Mouse (Mus musculus): Measurements from ENCODE around the gene 1700086D15Rik. TPM values are rescaled to one million over a fixed set of nuclear protein-coding genes. Genes with fewer than 3 reads are reported as not detected.

1700086D15Rik gene
- under 1 TPM in 1 of 2 experiments, not detected in 1; 0.21 TPM for total RNA-seq (2021)
- long read RNA-seq, experiment 1: 0 reads
- long read RNA-seq, experiment 2: 0 reads

GRCm38 (mm10) chr11:65159791-65160190 is at the start of gene 1700086D15Rik:
Gene 1700086D15Rik (minus strand): TSS chr11:65159891.
- no peak for DNase-seq (ENCODE audit: low spot score)

DNA sequence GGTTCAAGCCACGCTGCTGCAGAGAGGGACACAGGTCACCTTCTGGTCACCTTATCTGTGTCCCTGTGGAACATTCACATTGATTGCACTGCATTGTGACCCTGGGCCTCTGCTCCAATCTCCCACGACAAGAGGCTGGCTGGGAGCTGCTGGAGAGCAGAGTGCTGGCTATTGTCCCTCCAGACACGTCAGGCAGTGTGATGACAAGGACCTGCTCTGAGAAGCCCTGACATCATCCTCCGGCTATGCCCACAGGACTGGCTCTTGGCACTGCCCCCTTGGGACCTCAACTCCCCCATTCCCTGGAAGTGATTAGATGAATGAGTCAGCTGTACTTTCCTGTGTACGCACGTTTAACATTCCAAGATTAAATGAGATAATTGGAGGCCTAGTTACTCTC is 49.8 kb upstream of the 1700086D15Rik start:
- no peak for DNase-seq (ENCODE audit: low spot score)

DNA sequence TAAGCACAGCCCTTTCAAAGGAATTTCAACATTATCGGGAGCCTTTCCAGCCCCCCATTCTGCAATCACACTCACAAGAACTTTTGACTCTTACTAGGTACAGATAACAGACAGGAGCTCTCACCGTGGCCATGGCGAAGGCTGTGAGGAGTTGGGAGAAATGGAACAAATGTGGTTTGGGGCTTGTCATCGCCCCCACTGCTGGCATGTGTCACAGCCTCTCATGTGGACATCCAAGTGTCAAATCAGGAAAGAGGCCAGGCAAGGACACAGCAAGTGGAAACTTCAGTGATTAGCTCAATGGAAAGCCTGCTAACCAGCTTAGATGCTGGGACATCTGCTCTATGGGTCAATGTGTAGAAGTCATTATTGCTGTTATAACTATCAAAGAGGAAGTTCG is 45.6 kb upstream of the 1700086D15Rik start:
- DNase-seq (ENCODE audit: low spot score): no peak

- DNase-seq (ENCODE audit: low spot score): no peak
Measured at GRCm38 (mm10) chr11:65204651-65205050, 45.0 kb upstream of the 1700086D15Rik start.

- no peak for DNase-seq (ENCODE audit: low spot score)
Measured at GRCm38 (mm10) chr11:65203020-65203419, 43.3 kb upstream of the 1700086D15Rik start.

DNA sequence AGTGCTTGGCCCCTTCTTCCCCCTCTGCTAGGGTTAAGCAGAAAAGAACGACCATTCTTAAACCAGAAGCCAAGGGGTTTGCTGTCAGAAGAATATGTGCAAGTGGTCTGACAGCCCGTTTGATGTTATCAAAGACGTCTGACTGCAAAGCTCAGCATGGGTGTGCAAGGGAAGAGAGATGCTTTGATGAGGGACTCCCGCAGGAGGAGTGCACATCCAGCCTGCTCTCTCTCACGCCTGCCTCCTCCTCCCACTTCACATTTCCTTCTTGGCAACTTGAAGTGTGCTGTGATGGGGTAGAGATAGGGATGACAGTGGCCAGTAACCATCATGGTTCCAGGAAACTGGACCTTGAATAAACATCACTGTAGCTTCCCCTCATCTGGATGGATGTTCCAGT is 42.5 kb upstream of the 1700086D15Rik start:
- no peak for DNase-seq (ENCODE audit: low spot score)

- no peak for DNase-seq (ENCODE audit: low spot score)
Measured at GRCm38 (mm10) chr11:65198026-65198425, 38.3 kb upstream of the 1700086D15Rik start.

DNA sequence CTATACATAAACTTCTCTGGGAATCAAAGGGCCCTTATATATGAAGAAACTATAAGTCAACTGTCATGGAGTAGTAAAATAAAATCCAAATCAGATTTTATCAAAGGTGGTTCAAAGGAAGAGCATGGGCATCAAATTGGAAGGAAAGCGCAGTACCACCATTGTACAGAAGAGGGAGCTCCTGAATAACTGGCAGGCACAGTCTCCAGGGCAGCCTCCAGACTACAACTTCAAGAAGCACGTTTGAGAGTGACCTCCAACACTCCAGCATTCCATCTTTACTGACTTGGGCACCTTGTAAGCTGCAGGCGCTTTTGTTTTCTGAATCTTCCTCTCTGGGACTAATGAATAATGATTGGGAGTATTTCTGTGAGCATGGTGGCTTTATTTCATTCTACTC is 37.6 kb upstream of the 1700086D15Rik start:
- DNase-seq (ENCODE audit: low spot score): peak; percentile 58

- DNase-seq (ENCODE audit: low spot score): no peak
Measured at GRCm38 (mm10) chr11:65186974-65187373, 27.3 kb upstream of the 1700086D15Rik start.

- no peak for DNase-seq (ENCODE audit: low spot score)
Measured at GRCm38 (mm10) chr11:65185114-65185513, 25.4 kb upstream of the 1700086D15Rik start.

DNA sequence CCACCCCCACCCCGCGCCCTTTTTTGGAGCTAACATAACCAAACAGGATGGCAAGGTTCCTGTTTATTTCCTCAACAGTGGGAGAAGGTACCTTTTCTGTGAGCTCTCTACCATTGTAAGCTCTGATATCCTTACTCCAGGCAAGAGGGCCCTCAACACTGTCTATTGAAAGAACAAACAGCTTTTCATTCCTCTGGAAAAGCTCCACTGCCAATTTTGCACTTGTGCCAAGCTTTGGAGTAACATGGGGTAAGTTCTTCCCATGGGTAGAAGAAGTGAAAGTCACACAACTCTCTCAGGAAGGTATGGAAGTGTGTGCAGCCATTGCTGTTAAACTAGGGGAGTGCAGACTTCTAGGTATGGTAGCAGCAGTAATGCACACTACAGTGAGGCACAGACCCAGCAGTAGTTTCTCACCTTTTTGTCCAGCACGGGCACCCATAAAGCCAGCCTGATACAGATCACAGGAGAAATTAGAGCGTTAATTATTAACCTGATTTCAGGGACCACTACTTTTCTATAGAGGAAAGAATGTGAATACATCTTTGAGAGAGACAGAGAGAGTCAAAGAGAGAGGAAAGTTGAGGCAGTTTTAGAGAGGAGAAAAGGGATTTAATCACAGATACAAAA is 10.5 kb upstream of the 1700086D15Rik start:
- DNase-seq (ENCODE audit: low spot score): no peak

DNA sequence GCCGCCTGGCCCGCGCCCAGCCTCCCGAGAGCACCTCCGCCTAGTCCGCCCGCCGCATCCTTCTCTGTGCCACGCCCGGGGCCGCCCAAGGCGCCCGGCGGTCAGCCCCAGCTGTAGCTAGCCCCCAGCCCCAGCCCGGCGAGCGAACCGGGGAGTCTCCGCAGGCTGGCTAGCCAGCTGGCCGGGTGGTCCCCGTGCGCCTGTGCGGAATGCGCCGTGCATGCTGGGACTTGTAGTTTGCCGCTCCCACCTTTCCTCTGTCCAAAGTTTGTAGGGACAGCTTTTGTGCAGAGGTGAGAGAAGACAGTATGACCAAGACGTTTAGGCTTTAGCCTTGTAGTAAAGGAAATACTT is 3.1 kb upstream of the 1700086D15Rik start, which contains the start of gene Arhgap44:
Gene Arhgap44, minus strand, starts transcription at position 195 of the 354 bp plus-strand sequence.
- DNase-seq (ENCODE audit: low spot score): peak; percentile 66

DNA sequence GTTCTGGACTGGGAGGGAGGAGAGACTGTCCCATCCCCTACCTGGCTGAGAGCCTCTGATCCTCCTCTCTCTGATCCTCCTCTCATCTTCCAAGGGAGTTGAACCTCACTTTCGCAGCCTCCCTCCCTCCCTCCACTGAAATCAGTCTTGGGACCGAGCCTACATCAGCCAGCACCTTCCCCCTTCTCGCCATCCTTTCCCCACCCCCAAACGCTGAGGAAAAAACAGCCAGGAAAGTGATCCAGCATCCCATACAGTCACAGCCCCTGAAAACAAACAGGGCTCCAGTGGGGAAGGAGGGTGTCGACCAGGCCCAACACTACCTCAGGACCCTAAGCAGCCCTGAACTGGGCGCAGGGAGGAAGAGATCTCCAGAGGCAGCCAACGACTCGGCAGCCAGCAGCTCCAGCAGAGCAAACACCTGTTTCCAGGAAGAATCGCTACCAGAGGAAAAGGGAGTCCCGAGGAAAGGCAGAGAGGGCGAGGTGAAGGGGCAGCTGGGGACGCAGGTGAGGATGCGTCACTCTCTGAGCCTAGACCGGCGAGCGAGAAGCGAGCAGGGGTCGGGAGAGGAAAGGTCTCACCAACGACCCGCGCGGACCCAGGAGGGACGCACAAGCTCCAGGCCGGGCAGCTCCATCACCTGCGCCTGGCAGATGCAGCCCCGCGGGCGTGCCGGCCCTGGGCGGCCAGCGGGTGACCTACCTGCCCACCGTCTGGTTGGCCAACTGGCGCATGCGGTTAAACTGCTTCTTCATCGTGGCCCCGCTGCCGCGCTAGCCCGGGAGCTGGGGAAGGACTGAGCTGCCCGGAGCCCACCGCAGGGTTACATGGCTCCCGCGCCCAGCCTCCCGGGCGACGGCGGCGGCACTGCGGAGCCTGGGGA is 2.4 kb upstream of the 1700086D15Rik start:
- DNase-seq (ENCODE audit: low spot score): peak; percentile 9

- no peak for DNase-seq (ENCODE audit: low spot score)
Measured at GRCm38 (mm10) chr11:65160991-65161880, 1.5 kb upstream of the 1700086D15Rik start.

- DNase-seq (ENCODE audit: low spot score): no peak
Measured at GRCm38 (mm10) chr11:65158658-65158990, 1.1 kb downstream of the 1700086D15Rik start.

DNA sequence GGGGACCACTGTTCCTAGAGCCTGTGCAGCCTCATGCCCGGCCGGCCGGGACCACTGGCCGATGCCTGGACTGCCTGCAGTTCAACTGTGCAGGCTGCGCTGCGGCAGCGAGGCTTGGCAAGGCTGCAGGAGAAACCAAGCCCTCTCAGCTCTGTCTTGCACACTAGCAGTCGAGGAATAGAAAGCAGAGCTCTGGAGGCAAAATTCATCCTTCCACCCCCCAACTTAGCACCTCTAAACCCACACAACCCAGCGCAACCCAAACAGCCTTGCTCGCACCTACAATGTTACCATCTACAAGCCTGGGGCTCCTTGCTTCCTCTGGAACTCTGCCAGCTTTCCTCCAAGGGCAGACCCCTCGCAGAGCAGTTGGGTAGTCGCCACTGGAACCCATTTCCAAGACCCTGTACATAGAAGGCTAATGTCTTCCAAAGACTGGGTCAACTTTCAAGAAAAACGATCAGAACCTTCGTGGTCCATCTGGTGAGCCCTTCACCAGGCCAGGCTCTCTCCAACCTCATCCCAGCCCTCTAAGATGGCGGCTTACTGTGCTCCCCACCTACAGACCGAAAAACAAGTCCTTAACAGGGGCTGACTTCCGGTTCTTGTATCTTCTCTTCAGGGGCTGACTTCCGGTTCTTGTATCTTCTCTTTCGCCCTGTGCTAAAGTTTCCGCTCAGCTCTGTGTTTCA is 1.6 kb downstream of the 1700086D15Rik start:
- no peak for DNase-seq (ENCODE audit: low spot score)

GRCm38 (mm10) chr11:65153006-65153405 is 6.7 kb downstream of the 1700086D15Rik start:
- no peak for DNase-seq (ENCODE audit: low spot score)

DNA sequence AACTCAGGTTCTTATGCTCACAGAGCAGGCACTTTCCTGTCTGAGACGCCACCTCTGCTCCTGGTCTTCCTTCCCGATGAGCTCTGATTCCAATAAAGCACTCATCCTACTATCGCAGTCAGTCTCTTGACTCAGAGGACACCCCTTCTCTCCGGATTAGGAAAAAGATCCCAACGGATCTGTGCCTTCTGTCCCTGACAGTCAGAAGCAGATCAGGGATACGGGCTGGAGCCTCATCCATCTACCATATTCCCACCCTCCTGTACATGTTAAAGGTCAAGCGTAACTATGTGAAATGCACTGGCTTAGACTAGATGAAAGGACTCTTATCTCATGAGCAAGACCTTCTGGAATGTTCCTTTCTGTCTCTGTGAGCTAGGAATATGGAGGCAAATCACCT is 11.2 kb downstream of the 1700086D15Rik start:
- no peak for DNase-seq (ENCODE audit: low spot score)

GRCm38 (mm10) chr11:65142838-65143417 is 16.8 kb downstream of the 1700086D15Rik start:
- DNase-seq (ENCODE audit: low spot score): no peak

DNA sequence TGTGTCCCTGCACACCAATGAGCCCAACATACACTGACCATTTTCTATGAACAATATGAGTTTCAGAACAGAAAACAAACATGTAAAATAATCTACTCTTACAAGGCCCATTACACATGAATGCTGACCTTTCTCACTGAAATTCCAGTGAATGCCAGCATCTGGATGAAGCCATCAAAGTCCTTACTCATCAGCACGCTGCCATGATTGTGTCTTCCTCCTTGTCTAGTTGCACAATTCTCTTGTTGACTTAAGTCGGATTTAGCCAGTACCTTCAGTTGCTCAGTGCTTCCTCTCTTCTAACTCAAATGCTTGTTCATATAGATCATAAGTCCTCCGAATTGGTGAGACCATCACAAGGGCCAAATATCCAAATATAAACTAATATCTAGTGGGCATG is 20.7 kb downstream of the 1700086D15Rik start:
- no peak for DNase-seq (ENCODE audit: low spot score)

- no peak for DNase-seq (ENCODE audit: low spot score)
Measured at GRCm38 (mm10) chr11:65137145-65137652, 22.5 kb downstream of the 1700086D15Rik start.
